In the genomic region with DNA sequence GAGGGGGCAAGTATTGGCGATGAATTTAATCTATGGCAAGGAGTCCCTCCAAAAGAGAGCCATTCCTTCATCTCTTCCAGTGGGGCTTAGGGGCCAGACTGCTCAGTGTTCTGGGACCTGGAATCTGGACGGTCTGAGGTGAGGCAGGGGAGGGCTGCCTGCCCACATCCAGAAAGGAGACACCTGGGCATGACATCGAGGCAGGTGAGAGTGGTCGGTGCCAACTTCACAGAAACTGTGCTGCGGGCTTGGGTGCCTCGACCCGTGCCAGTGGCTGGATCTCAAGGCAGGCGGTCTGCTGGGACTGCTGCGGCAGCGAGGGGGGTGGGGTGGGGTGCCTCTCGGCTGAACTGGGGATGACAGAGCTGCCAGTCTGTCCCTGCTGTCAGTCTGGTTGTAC, we compare ENCODE assay signal across 10 mouse cellular contexts. TPM values are rescaled to one million over a fixed set of nuclear protein-coding genes. Genes with fewer than 3 reads are reported as not detected.
DNase-seq lines count a peak whose midpoint lies in the region; ATAC-seq lines count a peak whose summit lies in the region.
"Had no signal": no experiment of that assay in that cellular context is flagged by ENCODE, and none has a peak within 500 bp of the region (broad histone marks: within the 10 kb centered on the region; RNA-seq: fewer than 3 reads in every experiment).

No protein-coding gene starts in this region.

- 2% methylated on average over 11 of the region's 11 CpGs for WGBS in hindbrain, embryonic 14.5 days

- peak; percentile 94 for DNase-seq in heart, adult 11 months
- DNase-seq in heart, postnatal 25 days (ENCODE audit: low spot score), result no peak
- DNase-seq in hindbrain, embryonic 14.5 days (ENCODE audit: low spot score), result no peak
- DNase-seq in neural tube, embryonic 10.5 days (ENCODE audit: extremely low spot score, low spot score), result peak; percentile 19
- DNase-seq in cerebellum, adult 18-20 months, result no peak
- DNase-seq: thymus, postnatal 14 days had no signal

- H3K36me3 ChIP-seq in megakaryocyte, embryonic 14.5 days (replicated peaks; ENCODE audit: low read length), result no peaks in the 10 kb centered on the region
- no peaks in the 10 kb centered on the region for H3K36me3 ChIP-seq in hindbrain, embryonic 14.5 days (replicated peaks; ENCODE audit: control insufficient read depth, insufficient read depth)

- peaks cover 92% of the 10 kb centered on the region for H3K27me3 ChIP-seq in megakaryocyte, embryonic 14.5 days (replicated peaks)
- peaks cover 74% of the 10 kb centered on the region for H3K27me3 ChIP-seq in hindbrain, embryonic 14.5 days (ENCODE audit: control insufficient read depth, insufficient read depth, low read length)

- peak overlapping the region; percentile 69; the same call in 1 of the 2 replicates for H3K4me2 ChIP-seq in hindbrain, embryonic 14.5 days (replicated peaks)

- H3K27ac ChIP-seq in hindbrain, embryonic 14.5 days, result no peak overlapping the region

- peak overlapping the region; percentile 81 for H3K4me3 ChIP-seq in megakaryocyte, embryonic 14.5 days (replicated peaks)
- no peak overlapping the region for H3K4me3 ChIP-seq in hindbrain, embryonic 14.5 days (replicated peaks; ENCODE audit: low read length)

- intact Hi-C loops in heart, postnatal 25 days (cut with DNase I), result no loop called here

- H3K9ac ChIP-seq in hindbrain, embryonic 14.5 days, result no peak overlapping the region

- no peaks in the 10 kb centered on the region for H3K9me3 ChIP-seq in megakaryocyte, embryonic 14.5 days
- H3K9me3 ChIP-seq in hindbrain, embryonic 14.5 days (ENCODE audit: control insufficient read depth, low read length), result no peaks in the 10 kb centered on the region

- no peak for ATAC-seq in megakaryocyte, adult 5-6 weeks (ENCODE audit: poor library complexity, severe bottlenecking)
- ATAC-seq in hindbrain, embryonic 14.5 days (ENCODE audit: low FRiP score), result no peak
- no peak for ATAC-seq in erythroblast, adult 5-6 weeks (replicated peaks; ENCODE audit: low FRiP score, poor library complexity, severe bottlenecking)
- ATAC-seq: intestine, postnatal 0 days had no signal

- peaks cover 64% of the 10 kb centered on the region for H3K4me1 ChIP-seq in megakaryocyte, embryonic 14.5 days
- peaks cover 29% of the 10 kb centered on the region; the same call in 1 of the 2 replicates for H3K4me1 ChIP-seq in hindbrain, embryonic 14.5 days (replicated peaks; ENCODE audit: control insufficient read depth, insufficient read depth, low read length)

RNA-seq across cellular contexts. Expression of a gene that starts 2.4 kb away (rescaled TPM):
- total RNA-seq in heart, postnatal 25 days (2021), result 10 to 100 TPM; 14.7 to 18.2 TPM
- polyA plus RNA-seq in megakaryocyte, embryonic 14.5 days (2012; ENCODE audit: insufficient read depth, low replicate concordance), result 11.5 and 14.8 TPM in 2 replicates
- 5.1 and 5.3 TPM in 2 replicates for total RNA-seq in megakaryocyte, adult 5-6 weeks (2015)
- total RNA-seq in megakaryocyte, adult 5-6 weeks (2017), result 3.2 and 4.2 TPM in 2 replicates
- polyA plus RNA-seq in hindbrain, embryonic 14.5 days (2014; fragmentation: Nextera tagmentation; extraction: Ambion mirVana), result 2.0 and 2.7 TPM in 2 replicates
- total RNA-seq in erythroblast, adult 5-6 weeks (2015; ENCODE audit: low replicate concordance), result 1.3 and 2.3 TPM in 2 replicates
- 3.2 and 4.3 TPM in 2 replicates for total RNA-seq in erythroblast, adult 5-6 weeks (2017; ENCODE audit: low replicate concordance)

RNA-seq across cellular contexts. Expression of a gene that starts 28.5 kb away (rescaled TPM):
- 1 to 10 TPM; 9.3 to 9.8 TPM for total RNA-seq in heart, postnatal 25 days (2021)
- polyA plus RNA-seq in megakaryocyte, embryonic 14.5 days (2012; ENCODE audit: insufficient read depth, low replicate concordance), result 0.81 and 2.1 TPM in 2 replicates
- total RNA-seq in megakaryocyte, adult 5-6 weeks (2015), result 4.6 and 5.3 TPM in 2 replicates
- total RNA-seq in megakaryocyte, adult 5-6 weeks (2017), result 1.4 and 3.5 TPM in 2 replicates
- polyA plus RNA-seq in hindbrain, embryonic 14.5 days (2014; fragmentation: Nextera tagmentation; extraction: Ambion mirVana), result 7.7 and 8.7 TPM in 2 replicates
- total RNA-seq in erythroblast, adult 5-6 weeks (2015; ENCODE audit: low replicate concordance), result 1.5 and 2.7 TPM in 2 replicates
- 0.43 TPM in 1 of 2 replicates, not detected in the other for total RNA-seq in erythroblast, adult 5-6 weeks (2017; ENCODE audit: low replicate concordance)

RNA-seq across cellular contexts. Expression of a gene that starts 36.1 kb away (rescaled TPM):
- 100 to 1,000 TPM; 297 to 304 TPM for total RNA-seq in heart, postnatal 25 days (2021)
- 2.1 and 3.2 TPM in 2 replicates for polyA plus RNA-seq in megakaryocyte, embryonic 14.5 days (2012; ENCODE audit: insufficient read depth, low replicate concordance)
- total RNA-seq in megakaryocyte, adult 5-6 weeks (2015), result 11.4 and 12.9 TPM in 2 replicates
- total RNA-seq in megakaryocyte, adult 5-6 weeks (2017), result 21.6 and 28.0 TPM in 2 replicates
- 36.4 and 38.1 TPM in 2 replicates for polyA plus RNA-seq in hindbrain, embryonic 14.5 days (2014; fragmentation: Nextera tagmentation; extraction: Ambion mirVana)
- total RNA-seq in erythroblast, adult 5-6 weeks (2015; ENCODE audit: low replicate concordance), result 1.9 and 8.1 TPM in 2 replicates
- total RNA-seq in erythroblast, adult 5-6 weeks (2017; ENCODE audit: low replicate concordance), result 4.2 and 4.8 TPM in 2 replicates

Comparison
In these comparisons a context has a peak if more than half of its experiments do, and no peak if none do; other contexts are left out.
1. DNase-seq: peak in heart, adult 11 months (single experiment) and neural tube, embryonic 10.5 days (single experiment); none in heart, postnatal 25 days (single experiment), hindbrain, embryonic 14.5 days (single experiment) and cerebellum, adult 18-20 months (0 of 2).
2. RNA of a gene that starts 36.1 kb away (total RNA-seq): 297 to 304 TPM in heart, postnatal 25 days; 11.4 to 28.0 TPM in megakaryocyte, adult 5-6 weeks and 1.9 to 8.1 TPM in erythroblast, adult 5-6 weeks; every median in the first group is over 10 times any median in the second.